In the genomic region with DNA sequence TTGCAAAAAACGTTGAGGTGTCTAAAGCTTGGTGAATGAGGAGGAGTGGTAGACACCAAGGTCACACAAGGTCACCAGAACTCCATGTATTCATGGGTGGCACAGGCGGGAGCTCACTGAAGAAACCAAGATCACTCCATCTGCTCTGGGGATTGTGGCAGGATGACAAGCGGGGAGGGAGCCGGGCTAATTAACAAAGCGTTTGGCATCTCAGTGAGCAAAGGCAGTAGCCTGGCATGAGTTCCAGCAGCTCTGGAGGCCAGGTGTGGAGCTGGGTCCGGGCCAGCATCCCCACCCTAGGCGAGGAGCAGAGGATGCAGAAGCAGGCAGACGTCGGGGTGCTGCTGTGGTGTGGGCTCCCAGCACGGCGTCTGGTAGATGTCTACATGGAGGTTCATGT, we compare ENCODE assay signal across 19 mouse cellular contexts.
DNase-seq lines count a peak whose midpoint lies in the region; ATAC-seq lines count a peak whose summit lies in the region.
"Had no signal": no experiment of that assay in that cellular context is flagged by ENCODE, and none has a peak within 500 bp of the region (broad histone marks: within the 10 kb centered on the region; RNA-seq: fewer than 3 reads in every experiment).

No protein-coding gene starts in this region.

- no peaks in the 10 kb centered on the region for H3K9me3 ChIP-seq in liver, embryonic 11.5 days (ENCODE audit: control insufficient read depth, low read length)
- H3K9me3 ChIP-seq: embryonic facial prominence, embryonic 12.5 days; hindbrain, embryonic 13.5 days; limb, embryonic 10.5 days; neural tube, embryonic 15.5 days had no signal

- no peak for ATAC-seq in liver, embryonic 11.5 days (replicated peaks; ENCODE audit: low FRiP score)
- ATAC-seq: lung, postnatal 0 days had no signal

- H3K4me1 ChIP-seq in liver, embryonic 11.5 days (replicated peaks; ENCODE audit: control insufficient read depth, insufficient read depth, low read length): no peaks in the 10 kb centered on the region
- H3K4me1 ChIP-seq: embryonic facial prominence, embryonic 12.5 days had no signal

- no peak overlapping the region for H3K4me3 ChIP-seq in liver, embryonic 11.5 days (ENCODE audit: low read depth, low read length)
- H3K4me3 ChIP-seq: embryonic facial prominence, embryonic 12.5 days; heart, adult 2 months; hindbrain, embryonic 13.5 days; limb, embryonic 10.5 days; neural tube, embryonic 15.5 days had no signal

- no peaks in the 10 kb centered on the region for H3K36me3 ChIP-seq in liver, embryonic 11.5 days (ENCODE audit: control insufficient read depth, insufficient read depth, low read length)
- H3K36me3 ChIP-seq: embryonic facial prominence, embryonic 12.5 days; limb, embryonic 10.5 days had no signal

- no peak overlapping the region for H3K27ac ChIP-seq in liver, embryonic 11.5 days (ENCODE audit: low read depth, low read length)
- H3K27ac ChIP-seq: embryonic facial prominence, embryonic 12.5 days; heart, adult 2 months; hindbrain, embryonic 13.5 days; limb, embryonic 10.5 days; liver, embryonic 14.5 days; neural tube, embryonic 15.5 days had no signal

- WGBS in liver, embryonic 11.5 days: 81% methylated on average over 11 of the region's 11 CpGs

- no peaks in the 10 kb centered on the region for H3K27me3 ChIP-seq in liver, embryonic 11.5 days (replicated peaks; ENCODE audit: control insufficient read depth, insufficient read depth, low read length)
- H3K27me3 ChIP-seq: CH12.LX; embryonic facial prominence, embryonic 12.5 days; hindbrain, embryonic 13.5 days; neural tube, embryonic 15.5 days had no signal

- H3K9ac ChIP-seq in liver, embryonic 11.5 days (ENCODE audit: low read depth, low read length): no peak overlapping the region
- H3K9ac ChIP-seq: embryonic facial prominence, embryonic 12.5 days; hindbrain, embryonic 13.5 days; liver, embryonic 14.5 days; neural tube, embryonic 15.5 days had no signal

- intact Hi-C loops in left cerebral cortex, postnatal 4 days (cut with DNase I): no loop called here

- H3K4me2 ChIP-seq in liver, embryonic 11.5 days: no peak overlapping the region
- H3K4me2 ChIP-seq: embryonic facial prominence, embryonic 12.5 days; hindbrain, embryonic 13.5 days; neural tube, embryonic 15.5 days had no signal

- DNase-seq in cerebellum, postnatal 14 days: peak; percentile 52 to 70
- DNase-seq in cerebellum, adult 11 months: no peak
- peak; percentile 76 for DNase-seq in brain, adult 2 months (ENCODE audit: low read depth, low spot score)
- DNase-seq in layer of hippocampus, postnatal 10 days (ENCODE audit: low spot score in 2 of 2): peak; percentile 68 to 72
- peak; percentile 76 for DNase-seq in left cerebral cortex, postnatal 4 days
- DNase-seq in kidney, adult 9 months: no peak
- DNase-seq in lung, postnatal 14 days: no peak
- no peak for DNase-seq in liver, embryonic 11.5 days (ENCODE audit: low spot score)
- DNase-seq: adrenal gland, postnatal 14 days; heart, adult 2 months; kidney, adult 18-20 months; retina, postnatal 1 day had no signal

Comparison
In these comparisons a context has a peak if more than half of its experiments do, and no peak if none do; other contexts are left out.
1. DNase-seq: peak in cerebellum, postnatal 14 days (2 of 2), brain, adult 2 months (single experiment), layer of hippocampus, postnatal 10 days (2 of 2) and left cerebral cortex, postnatal 4 days (single experiment); none in cerebellum, adult 11 months (single experiment), kidney, adult 9 months (single experiment), lung, postnatal 14 days (single experiment) and liver, embryonic 11.5 days (single experiment).